Mouse (Mus musculus): ENCODE data around the gene Nudcd3.
"Not testable (repeated sequence)": the region's sequence is repeated elsewhere in the genome, so short reads cannot be mapped to it uniquely, and the experiment has no call there.

The Nudcd3 gene

GRCm38 (mm10) chr11:6123605-6124120, 76.6 kb downstream of the Nudcd3 start:
- no peak for DNase-seq (ENCODE audit: low spot score in 2 of 2)

GRCm38 (mm10) chr11:6122631-6123030, 77.6 kb downstream of the Nudcd3 start:
- DNase-seq (ENCODE audit: low spot score in 2 of 2): no peak

- DNase-seq (ENCODE audit: low spot score in 2 of 2): no peak
These were observed 79.6 kb downstream of the Nudcd3 start for GRCm38 (mm10) chr11:6120596-6120995.

- DNase-seq (ENCODE audit: low spot score in 2 of 2): no peak
These were observed 80.2 kb downstream of the Nudcd3 start for GRCm38 (mm10) chr11:6120001-6120400.

GRCm38 (mm10) chr11:6119312-6119711, 80.9 kb downstream of the Nudcd3 start:
- DNase-seq (ENCODE audit: low spot score in 2 of 2): no peak

GRCm38 (mm10) chr11:6117956-6118355, 82.3 kb downstream of the Nudcd3 start:
- no peak for DNase-seq (ENCODE audit: low spot score in 2 of 2)

GRCm38 (mm10) chr11:6111734-6112484, 88.3 kb downstream of the Nudcd3 start:
- no peak for DNase-seq (ENCODE audit: low spot score in 2 of 2)

GRCm38 (mm10) chr11:6109990-6110389, 90.2 kb downstream of the Nudcd3 start:
- no peak for DNase-seq (ENCODE audit: low spot score in 2 of 2)

- DNase-seq (ENCODE audit: low spot score in 2 of 2): no peak
These were observed 91.9 kb downstream of the Nudcd3 start for GRCm38 (mm10) chr11:6108296-6108695.

GRCm38 (mm10) chr11:6107722-6108121, 92.5 kb downstream of the Nudcd3 start:
- no peak for DNase-seq (ENCODE audit: low spot score in 2 of 2)

GRCm38 (mm10) chr11:6104734-6105133, 95.5 kb downstream of the Nudcd3 start:
- DNase-seq (ENCODE audit: low spot score in 2 of 2): no peak

GRCm38 (mm10) chr11:6096637-6097036, 103.6 kb downstream of the Nudcd3 start:
- not testable (repeated sequence) for DNase-seq (ENCODE audit: low spot score in 2 of 2)

- no peak for DNase-seq (ENCODE audit: low spot score in 2 of 2)
These were observed 113.2 kb downstream of the Nudcd3 start for GRCm38 (mm10) chr11:6086991-6087390.

- DNase-seq (ENCODE audit: low spot score in 2 of 2): no peak
These were observed 121.5 kb downstream of the Nudcd3 start for GRCm38 (mm10) chr11:6078737-6079136.

GRCm38 (mm10) chr11:6075618-6076066, 124.6 kb downstream of the Nudcd3 start:
- no peak for DNase-seq (ENCODE audit: low spot score in 2 of 2)

GRCm38 (mm10) chr11:6068181-6068957, 131.8 kb downstream of the Nudcd3 start:
- DNase-seq (ENCODE audit: low spot score in 2 of 2): no peak

GRCm38 (mm10) chr11:6067160-6067559, 133.1 kb downstream of the Nudcd3 start:
- DNase-seq (ENCODE audit: low spot score in 2 of 2): no peak

GRCm38 (mm10) chr11:6066176-6066575, 134.0 kb downstream of the Nudcd3 start, which contains the start of gene Camk2b:
Gene Camk2b (minus strand): TSS chr11:6066362.
- DNase-seq (ENCODE audit: low spot score in 2 of 2): no peak

GRCm38 (mm10) chr11:6065551-6066121, 134.6 kb downstream of the Nudcd3 start:
- DNase-seq (ENCODE audit: low spot score in 2 of 2): no peak

- DNase-seq (ENCODE audit: low spot score in 2 of 2): no peak
These were observed 135.1 kb downstream of the Nudcd3 start for GRCm38 (mm10) chr11:6065046-6065521.

GRCm38 (mm10) chr11:6064215-6065045, 135.8 kb downstream of the Nudcd3 start:
- no peak for DNase-seq (ENCODE audit: low spot score in 2 of 2)
